Mouse (Mus musculus) C2C12 (cell line): Measurements from ENCODE around the gene Rragc. TPM values are rescaled to one million over a fixed set of nuclear protein-coding genes. Genes with fewer than 3 reads are reported as not detected.

Experiments used
- H3K27me3 ChIP-seq: one replicate; pipeline ENCODE4 v1.6.1; 2011; ENCODE audit not compliant: control insufficient read depth, insufficient read depth, insufficient read length
- H3K36me3 ChIP-seq: one replicate; pipeline ENCODE4 v1.6.1; 2011; ENCODE audit not compliant: control insufficient read depth, insufficient read depth
- H3K4me3 ChIP-seq: one replicate; pipeline ENCODE4 v1.5.1; 2011; ENCODE audit warnings: mild to moderate bottlenecking, control low read depth; ENCODE audit not compliant: poor library complexity, insufficient read depth, severe bottlenecking
- H3K79me2 ChIP-seq: one replicate; pipeline ENCODE4 v1.6.1; 2011; ENCODE audit not compliant: control insufficient read depth, insufficient read depth
- H3K79me3 ChIP-seq: one replicate; pipeline ENCODE4 v1.6.1; 2011; ENCODE audit warnings: low read depth, control low read depth
- H3ac ChIP-seq: one replicate; pipeline ENCODE3; 2011; ENCODE audit warnings: low read depth; ENCODE audit not compliant: control insufficient read depth, insufficient read length
- CEBPB ChIP-seq: IDR thresholded peaks from one replicate; pipeline ENCODE4 v1.6.1; 2011; ENCODE audit warnings: low read depth, mild to moderate bottlenecking, control low read depth, moderate library complexity
- CTCF ChIP-seq: IDR thresholded peaks from one replicate; pipeline ENCODE4 v1.5.1; 2011; ENCODE audit not compliant: control insufficient read depth, insufficient read depth, insufficient read length
- FOSL1 ChIP-seq: IDR thresholded peaks from one replicate; pipeline ENCODE4 v1.8.0; 2011; ENCODE audit warnings: mild to moderate bottlenecking, low read length; ENCODE audit not compliant: poor library complexity, insufficient read depth, severe bottlenecking
- MAX ChIP-seq: IDR thresholded peaks from one replicate; pipeline ENCODE4 v1.6.1; 2011; ENCODE audit warnings: mild to moderate bottlenecking, control low read depth
- MYOD1 ChIP-seq: IDR thresholded peaks from one replicate; pipeline ENCODE4 v1.6.1; 2011; ENCODE audit warnings: low read depth; ENCODE audit not compliant: control insufficient read depth, insufficient read length
- MYOG ChIP-seq: IDR thresholded peaks from one replicate; pipeline ENCODE4 v1.6.1; 2011; ENCODE audit not compliant: control insufficient read depth, insufficient read length; ENCODE audit errors: extremely low read depth
- USF1 ChIP-seq: IDR thresholded peaks from one replicate; pipeline ENCODE4 v1.6.1; 2011; ENCODE audit warnings: low read depth, mild to moderate bottlenecking, control low read depth, moderate library complexity
- polyA plus RNA-seq: library from polyadenylated mRNA; unstranded; fragments of >200 nt; fragmentation: generic; extraction: Trizol; gene quantifications from one replicate; pipeline ENCODE4 v1.2.1, GENCODE M21; 2012; ENCODE audit warnings: missing spikeins

Rragc gene
- polyA plus RNA-seq, 1 experiment: 43.5 TPM

GRCm38 (mm10) chr4:123968663-123969321 is 51.5 kb downstream of the Rragc start:
- peaks cover 37% of the 10 kb centered on the region for H3K27me3 ChIP-seq
- H3K36me3 ChIP-seq: no peaks in the 10 kb centered on the region
- H3ac ChIP-seq: no peak overlapping the region
- H3K79me2 ChIP-seq: no peaks in the 10 kb centered on the region
- no peaks in the 10 kb centered on the region for H3K79me3 ChIP-seq
- no peak overlapping the region for H3K4me3 ChIP-seq
- TF ChIP-seq CTCF (no peak), USF1 (no peak), MAX (no peak), MYOG (no peak), CEBPB (no peak), MYOD1 (no peak), FOSL1 (no peak)

DNA sequence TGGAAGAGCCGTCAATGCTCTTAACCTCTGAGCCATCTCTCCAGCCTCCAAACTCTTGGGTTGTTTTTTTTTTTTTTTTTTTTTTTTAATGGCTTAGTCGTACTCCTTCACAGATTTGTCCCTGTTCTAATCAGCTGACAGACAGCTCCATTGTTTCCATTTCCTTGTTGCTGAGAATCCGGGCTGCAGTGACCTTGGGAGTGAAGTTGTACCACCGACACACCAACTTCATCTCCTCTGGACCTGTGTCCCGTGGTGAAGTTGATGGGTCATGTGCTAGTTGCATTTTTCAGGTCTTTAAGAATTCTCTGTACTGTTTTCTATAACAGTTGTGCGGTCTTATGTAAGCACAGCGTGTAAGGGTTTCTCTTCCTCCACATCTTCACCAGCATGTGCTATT is 52.2 kb downstream of the Rragc start:
- no peaks in the 10 kb centered on the region for H3K79me3 ChIP-seq
- H3K36me3 ChIP-seq: no peaks in the 10 kb centered on the region
- TF ChIP-seq USF1: no peak
- no peak for TF ChIP-seq CEBPB
- no peak for TF ChIP-seq CTCF
- no peak for TF ChIP-seq FOSL1
- TF ChIP-seq MAX: no peak
- no peak for TF ChIP-seq MYOG
- TF ChIP-seq MYOD1: no peak
- H3K79me2 ChIP-seq: no peaks in the 10 kb centered on the region
- H3ac ChIP-seq: no peak overlapping the region
- no peak overlapping the region for H3K4me3 ChIP-seq
- H3K27me3 ChIP-seq: peaks cover 34% of the 10 kb centered on the region

GRCm38 (mm10) chr4:123971059-123971458 is 53.8 kb downstream of the Rragc start:
- Histone ChIP-seq H3ac (no peak overlapping the region), H3K79me3 (no peaks in the 10 kb centered on the region), H3K36me3 (no peaks in the 10 kb centered on the region), H3K27me3 (peaks cover 20% of the 10 kb centered on the region), H3K79me2 (no peaks in the 10 kb centered on the region), H3K4me3 (no peak overlapping the region)
- TF ChIP-seq CTCF: no peak
- TF ChIP-seq USF1: no peak
- no peak for TF ChIP-seq FOSL1
- no peak for TF ChIP-seq MAX
- TF ChIP-seq MYOG: no peak
- no peak for TF ChIP-seq CEBPB
- no peak for TF ChIP-seq MYOD1

GRCm38 (mm10) chr4:123972423-123973049 is 55.3 kb downstream of the Rragc start:
- Histone ChIP-seq H3K27me3 (peaks cover 16% of the 10 kb centered on the region), H3K79me2 (no peaks in the 10 kb centered on the region), H3K36me3 (no peaks in the 10 kb centered on the region), H3K79me3 (no peaks in the 10 kb centered on the region), H3ac (no peak overlapping the region), H3K4me3 (no peak overlapping the region)
- TF ChIP-seq MAX (no peak), MYOG (no peak), CEBPB (no peak), MYOD1 (no peak)

DNA sequence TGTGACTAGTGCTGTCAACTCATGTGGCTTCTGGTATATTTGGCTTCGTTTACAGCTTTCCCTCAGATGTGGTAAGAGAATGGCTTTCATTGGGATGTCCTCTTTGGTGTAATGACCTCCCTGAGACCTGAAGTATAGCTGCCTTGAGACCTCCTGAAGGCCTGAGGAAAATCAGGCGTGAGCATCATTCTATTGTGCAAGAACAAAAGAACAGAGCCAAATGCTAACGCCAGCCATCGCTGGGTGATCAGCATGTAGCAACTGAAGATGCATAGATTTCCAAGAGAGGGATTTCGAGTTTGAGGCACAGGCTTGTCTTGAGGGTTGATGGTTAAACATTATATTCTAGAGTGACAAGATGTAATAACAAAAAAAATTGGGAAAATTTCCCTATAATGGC is 64.9 kb downstream of the Rragc start:
- Histone ChIP-seq H3K4me3 (no peak overlapping the region), H3K79me3 (no peaks in the 10 kb centered on the region), H3K79me2 (no peaks in the 10 kb centered on the region), H3K27me3 (peaks cover 22% of the 10 kb centered on the region), H3ac (no peak overlapping the region), H3K36me3 (no peaks in the 10 kb centered on the region)
- TF ChIP-seq MYOD1: no peak
- TF ChIP-seq MYOG: no peak
- no peak for TF ChIP-seq USF1
- TF ChIP-seq CTCF: no peak
- no peak for TF ChIP-seq FOSL1
- TF ChIP-seq CEBPB: no peak
- TF ChIP-seq MAX: no peak

Other genes with a start within 250 kb of the Rragc start
- gene Macf1, start 233.1 kb upstream of the Rragc start, polyA plus RNA-seq: 60.4 TPM
- 322 TPM for gene Ndufs5, start 199.2 kb upstream of the Rragc start, polyA plus RNA-seq
- gene Akirin1, start 167.1 kb upstream of the Rragc start, polyA plus RNA-seq: 21.8 TPM
- 0.14 TPM for gene Rhbdl2, start 129.6 kb upstream of the Rragc start, polyA plus RNA-seq
- gene 4933427I04Rik, start 57.8 kb upstream of the Rragc start, polyA plus RNA-seq: not detected
- 21.8 TPM for gene Mycbp, start 12.6 kb upstream of the Rragc start, polyA plus RNA-seq
- 0.22 TPM for gene 4930535I16Rik, start 576 bp downstream of the Rragc start, polyA plus RNA-seq